Mouse (Mus musculus): ENCODE results near the gene Asic5. TPM values are rescaled to one million over a fixed set of nuclear protein-coding genes. Genes with fewer than 3 reads are reported as not detected.

The Asic5 gene
- polyA plus RNA-seq, 1 experiment from 2014 or later, result not detected

DNA sequence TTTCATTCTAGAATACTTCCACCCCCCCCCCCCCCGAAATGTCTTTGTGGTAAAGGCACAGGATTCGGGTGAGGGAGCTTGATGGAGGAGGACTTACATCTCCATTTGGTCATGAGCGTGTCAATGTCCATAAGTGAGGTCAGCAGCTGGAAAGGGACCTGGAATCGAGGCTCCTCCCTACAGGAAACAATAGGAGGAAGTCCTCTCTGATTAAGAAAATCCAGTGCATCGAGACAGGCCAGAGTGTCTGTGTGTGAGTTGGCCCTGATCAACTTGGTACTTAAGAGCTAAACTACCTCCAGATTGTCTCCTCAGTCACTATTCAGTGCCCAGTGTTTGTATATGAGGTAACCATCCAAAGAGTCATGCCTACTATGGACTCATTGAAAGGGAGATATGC, 20.8 kb upstream of the Asic5 start:
- Histone ChIP-seq H3K4me2 (ENCODE audit: low read length) (no peak overlapping the region), H3K27me3 (replicated peaks; ENCODE audit: control insufficient read depth, insufficient read depth, low read length) (no peaks in the 10 kb centered on the region), H3K9me3 (ENCODE audit: control insufficient read depth, low read length) (no peaks in the 10 kb centered on the region), H3K4me3 (ENCODE audit: low read length) (no peak overlapping the region), H3K9ac (ENCODE audit: low read depth, low read length) (no peak overlapping the region), H3K27ac (ENCODE audit: low read depth, low read length) (no peak overlapping the region), H3K36me3 (ENCODE audit: control insufficient read depth, insufficient read depth, low read length) (no peaks in the 10 kb centered on the region), H3K4me1 (ENCODE audit: control insufficient read depth, insufficient read depth, low read depth, low read length) (no peaks in the 10 kb centered on the region)
- 89% methylated on average over 5 of the region's 5 CpGs for WGBS
- ATAC-seq, result no peak

DNA sequence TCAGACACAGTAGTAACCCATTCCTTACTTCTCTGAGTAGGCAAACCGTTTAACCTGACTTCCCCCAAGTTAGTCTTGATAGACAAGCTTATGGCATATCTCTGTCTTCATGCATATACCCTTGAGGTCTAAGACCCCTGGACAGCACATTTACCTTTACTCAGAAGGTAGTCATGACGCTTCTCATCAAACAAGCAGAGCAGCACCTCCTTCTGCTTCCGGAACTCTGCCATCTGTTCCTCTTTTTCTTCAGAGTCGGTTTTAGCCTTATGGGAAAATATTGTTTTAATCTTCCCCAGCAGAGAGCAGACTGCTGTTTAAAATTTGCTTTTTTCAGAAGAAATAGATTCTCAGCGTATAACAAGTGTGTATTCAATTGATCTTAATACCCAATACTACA, 18.3 kb upstream of the Asic5 start:
- no peaks in the 10 kb centered on the region for H3K36me3 ChIP-seq (ENCODE audit: control insufficient read depth, insufficient read depth, low read length)
- H3K9me3 ChIP-seq (ENCODE audit: control insufficient read depth, low read length), result no peaks in the 10 kb centered on the region
- H3K27ac ChIP-seq (ENCODE audit: low read depth, low read length), result no peak overlapping the region
- no peak for ATAC-seq
- no peaks in the 10 kb centered on the region for H3K4me1 ChIP-seq (ENCODE audit: control insufficient read depth, insufficient read depth, low read depth, low read length)
- 70% methylated on average over 5 of the region's 5 CpGs for WGBS
- no peak overlapping the region for H3K4me2 ChIP-seq (ENCODE audit: low read length)
- H3K9ac ChIP-seq (ENCODE audit: low read depth, low read length), result no peak overlapping the region
- H3K4me3 ChIP-seq (ENCODE audit: low read length), result no peak overlapping the region
- H3K27me3 ChIP-seq (replicated peaks; ENCODE audit: control insufficient read depth, insufficient read depth, low read length), result no peaks in the 10 kb centered on the region

DNA sequence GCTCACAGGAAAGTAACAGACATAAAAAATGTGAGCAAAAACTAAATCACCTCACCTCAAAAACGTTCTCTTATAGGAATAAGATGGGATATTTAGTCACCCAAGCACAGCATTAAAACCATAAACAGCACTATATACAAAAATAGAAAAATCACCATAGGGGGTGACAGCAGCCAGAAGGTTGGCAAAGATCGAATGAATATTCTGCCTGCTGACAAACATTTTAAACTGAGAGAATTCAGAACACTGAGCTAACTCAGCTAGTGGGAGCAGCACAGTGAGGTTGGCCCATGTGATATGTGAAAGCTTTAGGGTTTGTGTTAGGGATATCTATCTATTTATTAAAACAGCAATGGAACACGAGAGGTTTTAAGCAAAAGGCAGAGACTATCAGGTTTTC, 17.5 kb upstream of the Asic5 start:
- Histone ChIP-seq H3K4me1 (ENCODE audit: control insufficient read depth, insufficient read depth, low read depth, low read length) (no peaks in the 10 kb centered on the region), H3K4me3 (ENCODE audit: low read length) (no peak overlapping the region), H3K9ac (ENCODE audit: low read depth, low read length) (no peak overlapping the region), H3K4me2 (ENCODE audit: low read length) (no peak overlapping the region), H3K36me3 (ENCODE audit: control insufficient read depth, insufficient read depth, low read length) (no peaks in the 10 kb centered on the region), H3K9me3 (ENCODE audit: control insufficient read depth, low read length) (no peaks in the 10 kb centered on the region), H3K27ac (ENCODE audit: low read depth, low read length) (no peak overlapping the region), H3K27me3 (replicated peaks; ENCODE audit: control insufficient read depth, insufficient read depth, low read length) (no peaks in the 10 kb centered on the region)
- no peak for ATAC-seq
- 63% methylated on average over 3 of the region's 3 CpGs for WGBS

DNA sequence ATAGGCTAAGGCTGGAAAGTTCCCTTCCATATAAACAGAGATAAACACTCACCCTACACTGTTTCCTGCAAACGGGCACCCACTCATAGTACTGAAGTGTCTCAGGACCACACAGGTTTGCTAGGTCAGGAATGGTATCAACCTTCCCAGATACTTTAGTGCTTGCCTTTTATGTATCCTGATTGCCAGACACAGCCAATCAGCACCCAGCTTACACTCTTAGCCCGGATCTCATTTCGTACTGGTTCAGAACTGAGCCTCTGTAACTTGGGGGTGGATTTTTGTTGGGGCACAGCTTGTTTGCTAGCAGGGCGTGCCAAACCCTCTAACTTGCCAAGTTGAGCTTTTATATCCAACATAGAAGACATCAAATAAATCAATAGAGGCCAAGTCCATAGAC, 6.5 kb upstream of the Asic5 start:
- no peaks in the 10 kb centered on the region; the same call in 1 of the 2 replicates for H3K27me3 ChIP-seq (replicated peaks; ENCODE audit: control insufficient read depth, insufficient read depth, low read length)

DNA sequence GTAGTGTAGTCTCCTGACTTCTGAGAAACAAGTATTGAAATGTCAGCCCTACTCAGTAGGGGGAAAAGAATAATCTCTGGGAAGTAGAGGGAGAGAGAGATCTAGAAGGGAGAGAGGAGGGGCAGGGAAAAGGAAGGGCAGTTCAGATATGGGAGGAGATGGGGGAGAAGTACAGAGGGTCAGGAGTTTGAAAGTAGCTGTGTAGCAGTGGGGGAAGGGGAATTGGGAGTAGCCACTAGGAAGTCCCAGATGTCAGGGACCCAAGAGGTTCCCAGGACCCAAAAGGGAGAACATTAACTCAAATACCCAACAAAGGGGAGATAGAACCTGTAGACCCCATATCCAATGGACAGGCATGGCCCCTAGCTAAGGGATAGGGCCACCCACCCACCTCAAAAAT, 6.0 kb upstream of the Asic5 start, which contains the start of gene Tdo2:
Tdo2 (minus strand) TSS at position 101 of the 400 bp plus-strand sequence.
- no peak within 1 kb of the TSS for H3K9ac ChIP-seq (ENCODE audit: low read depth, low read length)
- H3K36me3 ChIP-seq (ENCODE audit: control insufficient read depth, insufficient read depth, low read length), result no peaks in the 10 kb centered on the region
- H3K27ac ChIP-seq (ENCODE audit: low read depth, low read length), result no peak within 1 kb of the TSS
- no peak within 1 kb of the TSS for H3K4me2 ChIP-seq (ENCODE audit: low read length)
- ATAC-seq, result no peak
- H3K4me1 ChIP-seq (ENCODE audit: control insufficient read depth, insufficient read depth, low read depth, low read length), result no peaks in the 10 kb centered on the region
- no peak within 1 kb of the TSS for H3K4me3 ChIP-seq (ENCODE audit: low read length)
- H3K9me3 ChIP-seq (ENCODE audit: control insufficient read depth, low read length), result no peaks in the 10 kb centered on the region
- H3K27me3 ChIP-seq (replicated peaks; ENCODE audit: control insufficient read depth, insufficient read depth, low read length), result no peaks in the 10 kb centered on the region; the same call in 1 of the 2 replicates

More for the DNA sequence above, 6.5 kb upstream of the Asic5 start:
- WGBS, result 83% methylated on average over 4 of the region's 4 CpGs
- Histone ChIP-seq H3K4me2 (ENCODE audit: low read length) (no peak overlapping the region), H3K27ac (ENCODE audit: low read depth, low read length) (no peak overlapping the region), H3K9ac (ENCODE audit: low read depth, low read length) (no peak overlapping the region), H3K4me1 (ENCODE audit: control insufficient read depth, insufficient read depth, low read depth, low read length) (no peaks in the 10 kb centered on the region), H3K36me3 (ENCODE audit: control insufficient read depth, insufficient read depth, low read length) (no peaks in the 10 kb centered on the region), H3K4me3 (ENCODE audit: low read length) (no peak overlapping the region), H3K9me3 (ENCODE audit: control insufficient read depth, low read length) (no peaks in the 10 kb centered on the region)
- no peak for ATAC-seq

DNA sequence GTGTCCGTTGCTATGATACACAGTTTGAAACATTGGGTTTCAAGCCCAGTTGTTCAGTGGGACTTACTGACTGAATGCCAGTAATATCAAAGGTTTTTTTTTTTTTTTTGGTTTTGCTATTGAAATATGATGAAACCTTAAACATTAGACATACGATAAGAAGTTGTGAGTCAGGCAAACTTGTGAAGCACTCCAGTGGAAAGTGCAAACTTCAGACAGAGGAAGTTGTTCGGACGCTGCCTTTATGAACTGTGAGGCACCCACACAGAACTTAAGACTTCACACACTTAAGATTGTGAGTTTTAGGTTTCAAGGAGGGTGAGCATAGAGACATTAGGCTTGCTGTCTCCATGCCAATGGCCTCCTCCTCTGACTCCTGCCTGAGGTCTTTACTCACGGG, 514 bp upstream of the Asic5 start:
- H3K27me3 ChIP-seq (replicated peaks; ENCODE audit: control insufficient read depth, insufficient read depth, low read length), result no peaks in the 10 kb centered on the region
- ATAC-seq, result no peak
- H3K4me2 ChIP-seq (ENCODE audit: low read length), result no peak overlapping the region
- H3K9me3 ChIP-seq (ENCODE audit: control insufficient read depth, low read length), result no peaks in the 10 kb centered on the region
- 92% methylated on average over 5 of the region's 5 CpGs for WGBS
- H3K4me3 ChIP-seq (ENCODE audit: low read length), result no peak overlapping the region
- no peak overlapping the region for H3K27ac ChIP-seq (ENCODE audit: low read depth, low read length)
- no peaks in the 10 kb centered on the region for H3K4me1 ChIP-seq (ENCODE audit: control insufficient read depth, insufficient read depth, low read depth, low read length)
- H3K36me3 ChIP-seq (ENCODE audit: control insufficient read depth, insufficient read depth, low read length), result no peaks in the 10 kb centered on the region
- H3K9ac ChIP-seq (ENCODE audit: low read depth, low read length), result no peak overlapping the region

DNA sequence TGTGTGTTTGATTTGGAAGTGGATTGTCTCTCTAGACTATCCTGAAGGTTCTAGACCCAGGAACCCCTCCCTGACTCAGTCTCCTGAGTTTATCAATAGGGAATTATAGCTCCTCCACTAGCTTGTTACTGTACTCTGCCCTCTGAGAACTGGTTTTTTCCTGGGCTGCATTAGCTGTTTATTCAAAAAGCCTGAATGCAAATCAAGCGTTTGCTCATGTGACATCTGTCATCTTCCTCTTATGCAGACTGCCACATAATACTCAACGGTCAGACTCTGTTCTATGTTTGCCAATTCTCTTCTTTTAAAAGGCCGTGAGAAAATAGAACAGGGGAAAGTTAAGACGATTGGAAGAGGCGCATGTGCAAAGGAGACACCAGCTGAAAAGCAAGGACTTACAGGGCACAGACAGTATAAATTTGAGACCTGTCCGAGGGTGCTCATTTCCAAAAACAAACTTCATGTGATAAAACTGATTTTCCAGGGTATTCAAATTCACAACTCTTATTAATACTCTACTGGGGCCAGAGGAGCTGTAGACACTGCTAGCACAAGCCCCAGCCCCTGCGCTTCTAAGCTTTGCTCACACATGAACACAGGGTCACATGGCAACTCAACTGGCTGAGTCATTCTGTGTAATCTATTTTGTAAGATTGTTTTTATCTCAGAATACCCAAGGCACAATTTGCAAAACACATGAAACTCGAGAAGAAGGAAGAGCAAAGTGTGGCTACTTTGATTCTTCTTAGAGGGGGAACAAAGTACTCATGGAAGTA, 1.2 kb downstream of the Asic5 start:
- Histone ChIP-seq H3K4me2 (ENCODE audit: low read length) (no peak overlapping the region), H3K4me1 (ENCODE audit: control insufficient read depth, insufficient read depth, low read depth, low read length) (no peaks in the 10 kb centered on the region), H3K9me3 (ENCODE audit: control insufficient read depth, low read length) (no peaks in the 10 kb centered on the region), H3K27me3 (replicated peaks; ENCODE audit: control insufficient read depth, insufficient read depth, low read length) (no peaks in the 10 kb centered on the region), H3K9ac (ENCODE audit: low read depth, low read length) (no peak overlapping the region), H3K27ac (ENCODE audit: low read depth, low read length) (no peak overlapping the region), H3K36me3 (ENCODE audit: control insufficient read depth, insufficient read depth, low read length) (no peaks in the 10 kb centered on the region), H3K4me3 (ENCODE audit: low read length) (no peak overlapping the region)
- WGBS, result 77% methylated on average over 8 of the region's 8 CpGs
- no peak for ATAC-seq

DNA sequence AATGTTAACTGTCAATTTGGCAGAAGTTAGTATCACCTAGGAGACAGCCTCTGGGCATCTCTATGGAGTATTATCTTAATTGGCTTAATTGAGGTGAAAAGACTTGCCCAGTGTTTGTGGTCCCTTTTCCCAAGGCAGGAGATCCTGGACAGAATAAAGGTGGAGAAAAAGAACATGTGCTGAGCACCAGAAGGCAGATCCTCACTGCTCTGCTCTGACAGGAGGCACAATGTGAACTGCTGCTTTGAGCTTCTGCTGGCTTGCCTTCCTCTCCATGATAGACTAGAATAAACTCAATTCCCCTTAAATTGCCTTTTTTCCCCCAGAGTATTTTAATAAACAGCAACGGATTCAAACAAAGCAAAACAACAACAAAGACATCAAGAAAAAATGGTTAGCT, 3.0 kb downstream of the Asic5 start:
- Histone ChIP-seq H3K9me3 (ENCODE audit: control insufficient read depth, low read length) (no peaks in the 10 kb centered on the region), H3K36me3 (ENCODE audit: control insufficient read depth, insufficient read depth, low read length) (no peaks in the 10 kb centered on the region), H3K27me3 (replicated peaks; ENCODE audit: control insufficient read depth, insufficient read depth, low read length) (no peaks in the 10 kb centered on the region), H3K4me2 (ENCODE audit: low read length) (no peak overlapping the region), H3K4me3 (ENCODE audit: low read length) (no peak overlapping the region), H3K4me1 (ENCODE audit: control insufficient read depth, insufficient read depth, low read depth, low read length) (no peaks in the 10 kb centered on the region), H3K9ac (ENCODE audit: low read depth, low read length) (no peak overlapping the region), H3K27ac (ENCODE audit: low read depth, low read length) (no peak overlapping the region)
- no peak for ATAC-seq
- 30% methylated on average over 1 of the region's 1 CpGs for WGBS

DNA sequence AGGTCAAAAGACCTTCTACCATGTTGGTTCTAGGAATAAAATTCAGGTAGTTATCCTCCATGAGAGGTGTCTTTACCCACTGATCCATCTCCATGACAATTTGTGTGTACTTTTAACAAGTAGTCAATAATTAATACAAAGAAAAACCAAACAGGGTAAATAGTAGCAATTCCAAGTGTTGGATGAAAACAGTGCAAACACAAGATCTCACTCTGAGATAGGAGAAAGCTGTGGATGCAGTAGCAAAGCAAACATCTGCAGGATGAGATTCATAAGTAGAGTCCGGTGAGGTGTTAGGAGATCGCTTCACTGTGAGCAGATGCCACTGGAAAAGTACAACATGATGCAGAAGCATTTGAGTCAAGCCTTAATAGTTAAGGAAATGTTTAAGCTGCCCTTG, 4.0 kb downstream of the Asic5 start:
- Histone ChIP-seq H3K4me3 (ENCODE audit: low read length) (no peak overlapping the region), H3K4me2 (ENCODE audit: low read length) (no peak overlapping the region), H3K9me3 (ENCODE audit: control insufficient read depth, low read length) (no peaks in the 10 kb centered on the region), H3K4me1 (ENCODE audit: control insufficient read depth, insufficient read depth, low read depth, low read length) (no peaks in the 10 kb centered on the region), H3K27ac (ENCODE audit: low read depth, low read length) (no peak overlapping the region), H3K36me3 (ENCODE audit: control insufficient read depth, insufficient read depth, low read length) (no peaks in the 10 kb centered on the region), H3K9ac (ENCODE audit: low read depth, low read length) (no peak overlapping the region), H3K27me3 (replicated peaks; ENCODE audit: control insufficient read depth, insufficient read depth, low read length) (no peaks in the 10 kb centered on the region)
- 98% methylated on average over 2 of the region's 2 CpGs for whole genome bisulfite sequencing
- ATAC-seq, result no peak
